In genomic region chr11:22482362-22482760, GRCm38 (mm10) we compare ENCODE assay signal across 17 mouse cellular contexts. TPM values are rescaled to one million over a fixed set of nuclear protein-coding genes. Genes with fewer than 3 reads are reported as not detected.
DNase-seq lines count a peak whose midpoint lies in the region; ATAC-seq and TF ChIP-seq lines count a peak whose summit lies in the region.
"Had no signal": no experiment of that assay in that cellular context is flagged by ENCODE, and none has a peak within 500 bp of the region (broad histone marks: within the 10 kb centered on the region; RNA-seq: fewer than 3 reads in every experiment).

No protein-coding gene starts in this region.

- DNase-seq in hindbrain, postnatal 0 days (ENCODE audit: low spot score), result no peak
- DNase-seq in 3134 (ENCODE audit: extremely low read depth, insufficient read length, low spot score), result peak; percentile 46
- peak; percentile 51 for DNase-seq in fibroblast of lung, adult 2 months (ENCODE audit: low read depth)
- DNase-seq in lung, postnatal 4 days, result no peak
- no peak for DNase-seq in urinary bladder, postnatal 4 days (ENCODE audit: low spot score in 2 of 2)
- DNase-seq: adrenal gland, adult 8-10 months; cerebellum, adult 11-12 months; heart, postnatal 4 days; lung, adult 18-20 months had no signal

- H3K27ac ChIP-seq in hindbrain, embryonic 13.5 days, result peak overlapping the region; percentile 31; the same call in 1 of the 2 replicates
- H3K27ac ChIP-seq in hindbrain, postnatal 0 days, result no peak overlapping the region
- H3K27ac ChIP-seq in ES-Bruce4 (ENCODE audit: insufficient read depth, low read length), result peak overlapping the region; percentile 71; the same call in 1 of the 2 replicates
- H3K27ac ChIP-seq: forebrain, embryonic 12.5 days; heart, embryonic 13.5 days; midbrain, embryonic 13.5 days had no signal

- no peaks in the 10 kb centered on the region for H3K27me3 ChIP-seq in hindbrain, embryonic 13.5 days
- no peaks in the 10 kb centered on the region for H3K27me3 ChIP-seq in hindbrain, postnatal 0 days (ENCODE audit: insufficient read depth, low read length)
- H3K27me3 ChIP-seq in ES-Bruce4 (ENCODE audit: control insufficient read depth, insufficient read depth, low read length, poor library complexity, severe bottlenecking), result no peaks in the 10 kb centered on the region
- H3K27me3 ChIP-seq: forebrain, embryonic 12.5 days; heart, embryonic 13.5 days; midbrain, embryonic 13.5 days had no signal

- no peak overlapping the region for H3K9ac ChIP-seq in hindbrain, embryonic 13.5 days
- H3K9ac ChIP-seq in hindbrain, postnatal 0 days (replicated peaks; ENCODE audit: low read length), result no peak overlapping the region
- H3K9ac ChIP-seq in ES-Bruce4 (ENCODE audit: low read depth, poor library complexity, severe bottlenecking), result no peak overlapping the region
- H3K9ac ChIP-seq: forebrain, embryonic 12.5 days; heart, embryonic 13.5 days; midbrain, embryonic 13.5 days had no signal

- H3K9me3 ChIP-seq in hindbrain, embryonic 13.5 days, result no peaks in the 10 kb centered on the region
- no peaks in the 10 kb centered on the region for H3K9me3 ChIP-seq in hindbrain, postnatal 0 days (ENCODE audit: low read length)
- H3K9me3 ChIP-seq in ES-Bruce4 (replicated peaks; ENCODE audit: control insufficient read depth, insufficient read depth, low read length, poor library complexity, severe bottlenecking), result peaks cover 9% of the 10 kb centered on the region
- H3K9me3 ChIP-seq: forebrain, embryonic 12.5 days; heart, embryonic 13.5 days; midbrain, embryonic 13.5 days had no signal

- WGBS in hindbrain, embryonic 13.5 days, result 87% methylated on average over 3 of the region's 3 CpGs
- 71% methylated on average over 3 of the region's 3 CpGs for WGBS in hindbrain, postnatal 0 days

- TF ChIP-seq CTCF in hindbrain, postnatal 0 days (IDR thresholded peaks at IDR 0.05; ENCODE audit: low read depth), result no peak
- no peak for TF ChIP-seq CTCF in ES-Bruce4 (IDR thresholded peaks at IDR 0.05; ENCODE audit: low read depth, low read length)

- H3K4me2 ChIP-seq in hindbrain, embryonic 13.5 days, result no peak overlapping the region
- H3K4me2 ChIP-seq in hindbrain, postnatal 0 days (ENCODE audit: low read depth, low read length), result no peak overlapping the region
- H3K4me2 ChIP-seq: forebrain, embryonic 12.5 days; heart, embryonic 13.5 days; midbrain, embryonic 13.5 days had no signal

- 0 out of 2 replicates have a peak, but pooled peaks cover 5% of the 10 kb centered on the region for H3K4me1 ChIP-seq in hindbrain, embryonic 13.5 days (replicated peaks)
- no peaks in the 10 kb centered on the region for H3K4me1 ChIP-seq in hindbrain, postnatal 0 days (ENCODE audit: insufficient read depth, low read length)
- H3K4me1 ChIP-seq in ES-Bruce4 (ENCODE audit: control insufficient read depth, insufficient read depth, low read length), result peaks cover 1% of the 10 kb centered on the region
- H3K4me1 ChIP-seq: heart, embryonic 13.5 days; midbrain, embryonic 13.5 days had no signal

- no peak for TF ChIP-seq POLR2A in ES-Bruce4 (IDR thresholded peaks at IDR 0.05; ENCODE audit: insufficient read depth, low read length)

- no peak for TF ChIP-seq EP300 in ES-Bruce4 (IDR thresholded peaks at IDR 0.05; ENCODE audit: insufficient read depth, low read depth, low read length)

- H3K36me3 ChIP-seq in hindbrain, embryonic 13.5 days, result no peaks in the 10 kb centered on the region
- H3K36me3 ChIP-seq in hindbrain, postnatal 0 days (ENCODE audit: insufficient read depth, low read length), result no peaks in the 10 kb centered on the region
- H3K36me3 ChIP-seq in ES-Bruce4 (ENCODE audit: control insufficient read depth, insufficient read depth, low read length, poor library complexity, severe bottlenecking), result no peaks in the 10 kb centered on the region
- H3K36me3 ChIP-seq: forebrain, embryonic 12.5 days; heart, embryonic 13.5 days; midbrain, embryonic 13.5 days had no signal

- ATAC-seq in hindbrain, embryonic 13.5 days (ENCODE audit: low FRiP score), result no peak
- no peak for ATAC-seq in hindbrain, postnatal 0 days
- ATAC-seq: CD4-positive, CD25-positive, alpha-beta regulatory T cell, adult 4 months; intestine, postnatal 0 days; midbrain, embryonic 13.5 days had no signal

- no peak overlapping the region for H3K4me3 ChIP-seq in hindbrain, embryonic 13.5 days
- H3K4me3 ChIP-seq in hindbrain, postnatal 0 days (ENCODE audit: low read length), result no peak overlapping the region
- no peak overlapping the region for H3K4me3 ChIP-seq in ES-Bruce4 (ENCODE audit: low read depth, low read length)
- H3K4me3 ChIP-seq: forebrain, embryonic 12.5 days; heart, embryonic 13.5 days; midbrain, embryonic 13.5 days had no signal

RNA-seq across cellular contexts. Expression of gene Tmem17, which starts 29.5 kb away (rescaled TPM):
- 21.1 and 22.6 TPM in 2 replicates for polyA plus RNA-seq in hindbrain, embryonic 13.5 days (2015; fragmentation: Nextera tagmentation; extraction: Ambion mirVana)
- total RNA-seq in hindbrain, postnatal 0 days (2014; rRNA removed), result 20.5 and 23.7 TPM in 2 replicates
- 23.5 and 23.7 TPM in 2 replicates for polyA plus RNA-seq in hindbrain, postnatal 0 days (2015; fragmentation: Nextera tagmentation; extraction: Ambion mirVana)
- polyA plus RNA-seq in ES-Bruce4 (2011; ENCODE audit: insufficient read depth, insufficient read length, low read depth, missing spikeins), result 4.1 and 5.6 TPM in 2 replicates
- total RNA-seq: MEL had no signal

Comparison
In these comparisons a context has a peak if more than half of its experiments do, and no peak if none do; other contexts are left out.
1. DNase-seq: peak in 3134 (single experiment) and fibroblast of lung, adult 2 months (single experiment); none in hindbrain, postnatal 0 days (single experiment), lung, postnatal 4 days (0 of 2) and urinary bladder, postnatal 4 days (0 of 2).